Mouse (Mus musculus) midbrain, embryonic 10.5 days (tissue): ENCODE measurements around the gene Acot8. TPM values are rescaled to one million over a fixed set of nuclear protein-coding genes. Genes with fewer than 3 reads are reported as not detected.

ENCODE experiments used
- polyA plus RNA-seq: library from polyadenylated mRNA; unstranded; fragments of >200 nt; fragmentation: Nextera tagmentation; extraction: Ambion mirVana; gene quantifications from 2 replicates; pipeline ENCODE4 v1.2.1, GENCODE M21; 2016

The Acot8 gene
- polyA plus RNA-seq, 1 experiment from 2014 or later: 15.3 TPM

Other genes with a start within 250 kb of the Acot8 start
- gene Wfdc2, start 242.5 kb downstream of the Acot8 start, polyA plus RNA-seq: 23.1 and 28.3 TPM in 2 replicates
- not detected in 2 replicates for gene Spint3, start 231.4 kb downstream of the Acot8 start, polyA plus RNA-seq
- not detected in 2 replicates for gene Wfdc6a, start 219.4 kb downstream of the Acot8 start, polyA plus RNA-seq
- not detected in 2 replicates for gene Eppin, start 211.3 kb downstream of the Acot8 start, polyA plus RNA-seq
- gene Wfdc6b, start 191.4 kb downstream of the Acot8 start, polyA plus RNA-seq: not detected in 2 replicates
- gene Wfdc8, start 191.3 kb downstream of the Acot8 start, polyA plus RNA-seq: not detected in 2 replicates
- gene Wfdc16, start 166.1 kb downstream of the Acot8 start, polyA plus RNA-seq: not detected in 2 replicates
- not detected in 2 replicates for gene Wfdc10, start 148.8 kb downstream of the Acot8 start, polyA plus RNA-seq
- gene Wfdc9, start 148.3 kb downstream of the Acot8 start, polyA plus RNA-seq: not detected in 2 replicates
- gene Wfdc11, start 130.8 kb downstream of the Acot8 start, polyA plus RNA-seq: not detected in 2 replicates
- not detected in 2 replicates for gene Wfdc13, start 119.8 kb downstream of the Acot8 start, polyA plus RNA-seq
- not detected in 2 replicates for gene Spint4, start 106.4 kb downstream of the Acot8 start, polyA plus RNA-seq
- gene Spint5, start 89.6 kb downstream of the Acot8 start, polyA plus RNA-seq: not detected in 2 replicates
- gene Wfdc3, start 59.0 kb downstream of the Acot8 start, polyA plus RNA-seq: 0.94 and 1.2 TPM in 2 replicates
- 80.1 and 80.2 TPM in 2 replicates for gene Dnttip1, start 58.9 kb downstream of the Acot8 start, polyA plus RNA-seq
- gene Ube2c, start 35.0 kb downstream of the Acot8 start, polyA plus RNA-seq: 575 and 639 TPM in 2 replicates
- not detected in 2 replicates for gene Tnnc2, start 24.9 kb downstream of the Acot8 start, polyA plus RNA-seq
- gene Snx21, start 19.1 kb downstream of the Acot8 start, polyA plus RNA-seq: 12.0 and 12.3 TPM in 2 replicates
- gene Zswim3, start 216 bp upstream of the Acot8 start, polyA plus RNA-seq: 9.7 and 11.6 TPM in 2 replicates
- gene Zswim1, start 17.8 kb upstream of the Acot8 start, polyA plus RNA-seq: 24.7 and 25.3 TPM in 2 replicates
- 0.17 TPM in 1 of 2 replicates, not detected in the other for gene Spata25, start 23.7 kb upstream of the Acot8 start, polyA plus RNA-seq
- 85.7 and 98.2 TPM in 2 replicates for gene Ctsa, start 28.0 kb upstream of the Acot8 start, polyA plus RNA-seq
- 3.8 and 5.4 TPM in 2 replicates for gene Neurl2, start 28.6 kb upstream of the Acot8 start, polyA plus RNA-seq
- 67.9 and 86.2 TPM in 2 replicates for gene Pltp, start 52.8 kb upstream of the Acot8 start, polyA plus RNA-seq
- 73.8 and 93.8 TPM in 2 replicates for gene Pcif1, start 74.4 kb upstream of the Acot8 start, polyA plus RNA-seq
- 14.1 and 17.1 TPM in 2 replicates for gene Zfp335, start 106.9 kb upstream of the Acot8 start, polyA plus RNA-seq
- 0.39 and 0.97 TPM in 2 replicates for gene Mmp9, start 135.9 kb upstream of the Acot8 start, polyA plus RNA-seq
- gene Slc12a5, start 155.9 kb upstream of the Acot8 start, polyA plus RNA-seq: 0.99 and 2.1 TPM in 2 replicates
- gene Ncoa5, start 230.0 kb upstream of the Acot8 start, polyA plus RNA-seq: 95.1 and 109 TPM in 2 replicates